Mouse (Mus musculus): Measurements from ENCODE around the gene Fam240b. TPM values are rescaled to one million over a fixed set of nuclear protein-coding genes. Genes with fewer than 3 reads are reported as not detected.
"Not testable (repeated sequence)": the region's sequence is repeated elsewhere in the genome, so short reads cannot be mapped to it uniquely, and the experiment has no call there.

Gene Fam240b
- polyA plus RNA-seq, 1 experiment from 2014 or later: not detected

GRCm38 (mm10) chr13:64479960-64480359, 17.6 kb downstream of the Fam240b start:
- 87% methylated on average over 3 of the region's 3 CpGs for WGBS
- H3K4me3 ChIP-seq (ENCODE audit: low read depth, low read length): no peak overlapping the region
- H3K27me3 ChIP-seq (ENCODE audit: control insufficient read depth, insufficient read depth, low read length): no peaks in the 10 kb centered on the region
- H3K27ac ChIP-seq (ENCODE audit: low read depth, low read length): no peak overlapping the region
- H3K4me2 ChIP-seq (ENCODE audit: low read depth): no peak overlapping the region
- no peak for DNase-seq (ENCODE audit: low spot score)
- ATAC-seq (ENCODE audit: insufficient read depth, low FRiP score, low TSS enrichment): no peak
- no peaks in the 10 kb centered on the region for H3K36me3 ChIP-seq (ENCODE audit: control insufficient read depth, insufficient read depth, low read length)
- H3K9me3 ChIP-seq (ENCODE audit: control insufficient read depth, low read length): no peaks in the 10 kb centered on the region
- no peak overlapping the region for H3K9ac ChIP-seq (ENCODE audit: low read length)
- H3K4me1 ChIP-seq (ENCODE audit: control insufficient read depth, insufficient read depth, low read length): no peaks in the 10 kb centered on the region

- ATAC-seq (ENCODE audit: insufficient read depth, low FRiP score, low TSS enrichment): no peak
- Histone ChIP-seq H3K9me3 (ENCODE audit: control insufficient read depth, low read length) (no peaks in the 10 kb centered on the region), H3K27ac (ENCODE audit: low read depth, low read length) (no peak overlapping the region), H3K4me1 (ENCODE audit: control insufficient read depth, insufficient read depth, low read length) (no peaks in the 10 kb centered on the region), H3K4me3 (ENCODE audit: low read depth, low read length) (no peak overlapping the region), H3K27me3 (ENCODE audit: control insufficient read depth, insufficient read depth, low read length) (no peaks in the 10 kb centered on the region), H3K4me2 (ENCODE audit: low read depth) (no peak overlapping the region), H3K9ac (ENCODE audit: low read length) (no peak overlapping the region), H3K36me3 (ENCODE audit: control insufficient read depth, insufficient read depth, low read length) (no peaks in the 10 kb centered on the region)
- 68% methylated on average over 4 of the region's 4 CpGs for WGBS
- DNase-seq (ENCODE audit: low spot score): no peak
Observed at GRCm38 (mm10) chr13:64477968-64478367, 19.6 kb downstream of the Fam240b start.

GRCm38 (mm10) chr13:64467886-64468285, 29.7 kb downstream of the Fam240b start:
- DNase-seq (ENCODE audit: low spot score): no peak
- WGBS: 84% methylated on average over 6 of the region's 6 CpGs
- no peak for ATAC-seq (ENCODE audit: insufficient read depth, low FRiP score, low TSS enrichment)

DNA sequence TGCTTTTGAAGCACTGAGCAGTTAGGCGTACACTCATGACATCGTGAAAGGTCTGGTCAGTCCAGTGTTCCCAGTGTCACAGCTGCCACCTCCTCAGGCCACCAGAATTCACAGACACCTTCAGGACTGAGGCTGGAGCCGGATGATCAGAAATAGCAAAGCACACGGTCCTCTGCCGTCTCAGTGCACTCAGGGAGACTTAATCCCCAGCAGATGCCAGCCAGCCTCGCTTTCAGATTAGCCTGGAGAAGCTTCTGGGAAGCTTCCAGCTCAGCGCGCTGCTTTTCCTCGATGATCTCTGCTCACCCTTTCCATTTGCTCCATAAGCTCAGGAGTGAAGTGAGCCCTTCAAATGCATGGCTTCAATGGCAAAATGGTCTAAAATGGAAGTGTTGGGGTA, 32.4 kb downstream of the Fam240b start:
- Histone ChIP-seq H3K9ac (ENCODE audit: low read length) (no peak overlapping the region), H3K4me2 (ENCODE audit: low read depth) (no peak overlapping the region), H3K36me3 (ENCODE audit: control insufficient read depth, insufficient read depth, low read length) (no peaks in the 10 kb centered on the region), H3K27ac (ENCODE audit: low read depth, low read length) (no peak overlapping the region), H3K4me1 (ENCODE audit: control insufficient read depth, insufficient read depth, low read length) (no peaks in the 10 kb centered on the region), H3K4me3 (ENCODE audit: low read depth, low read length) (no peak overlapping the region), H3K27me3 (ENCODE audit: control insufficient read depth, insufficient read depth, low read length) (no peaks in the 10 kb centered on the region), H3K9me3 (ENCODE audit: control insufficient read depth, low read length) (no peaks in the 10 kb centered on the region)
- DNase-seq (ENCODE audit: low spot score) (no peak), ATAC-seq (ENCODE audit: insufficient read depth, low FRiP score, low TSS enrichment) (no peak)
- 83% methylated on average over 9 of the region's 9 CpGs for WGBS

More at GRCm38 (mm10) chr13:64467886-64468285, 29.7 kb downstream of the Fam240b start:
- no peaks in the 10 kb centered on the region for H3K4me1 ChIP-seq (ENCODE audit: control insufficient read depth, insufficient read depth, low read length)
- no peak overlapping the region for H3K9ac ChIP-seq (ENCODE audit: low read length)
- H3K4me3 ChIP-seq (ENCODE audit: low read depth, low read length): no peak overlapping the region
- H3K9me3 ChIP-seq (ENCODE audit: control insufficient read depth, low read length): no peaks in the 10 kb centered on the region
- H3K27ac ChIP-seq (ENCODE audit: low read depth, low read length): no peak overlapping the region
- no peak overlapping the region for H3K4me2 ChIP-seq (ENCODE audit: low read depth)
- no peaks in the 10 kb centered on the region for H3K36me3 ChIP-seq (ENCODE audit: control insufficient read depth, insufficient read depth, low read length)
- H3K27me3 ChIP-seq (ENCODE audit: control insufficient read depth, insufficient read depth, low read length): no peaks in the 10 kb centered on the region

GRCm38 (mm10) chr13:64462581-64462980, 35.0 kb downstream of the Fam240b start:
- Histone ChIP-seq H3K27me3 (ENCODE audit: control insufficient read depth, insufficient read depth, low read length) (no peaks in the 10 kb centered on the region), H3K4me3 (ENCODE audit: low read depth, low read length) (no peak overlapping the region), H3K4me1 (ENCODE audit: control insufficient read depth, insufficient read depth, low read length) (no peaks in the 10 kb centered on the region), H3K9me3 (ENCODE audit: control insufficient read depth, low read length) (no peaks in the 10 kb centered on the region), H3K4me2 (ENCODE audit: low read depth) (no peak overlapping the region), H3K36me3 (ENCODE audit: control insufficient read depth, insufficient read depth, low read length) (no peaks in the 10 kb centered on the region), H3K9ac (ENCODE audit: low read length) (no peak overlapping the region), H3K27ac (ENCODE audit: low read depth, low read length) (no peak overlapping the region)
- ATAC-seq (ENCODE audit: insufficient read depth, low FRiP score, low TSS enrichment) (no peak), DNase-seq (ENCODE audit: low spot score) (no peak)
- 87% methylated on average over 2 of the region's 2 CpGs for WGBS

GRCm38 (mm10) chr13:64458181-64458580, 39.4 kb downstream of the Fam240b start:
- Histone ChIP-seq H3K4me3 (ENCODE audit: low read depth, low read length) (no peak overlapping the region), H3K9ac (ENCODE audit: low read length) (no peak overlapping the region), H3K9me3 (ENCODE audit: control insufficient read depth, low read length) (no peaks in the 10 kb centered on the region), H3K36me3 (ENCODE audit: control insufficient read depth, insufficient read depth, low read length) (no peaks in the 10 kb centered on the region), H3K27me3 (ENCODE audit: control insufficient read depth, insufficient read depth, low read length) (no peaks in the 10 kb centered on the region), H3K4me2 (ENCODE audit: low read depth) (no peak overlapping the region), H3K27ac (ENCODE audit: low read depth, low read length) (no peak overlapping the region), H3K4me1 (ENCODE audit: control insufficient read depth, insufficient read depth, low read length) (no peaks in the 10 kb centered on the region)
- no peak for ATAC-seq (ENCODE audit: insufficient read depth, low FRiP score, low TSS enrichment)
- WGBS: 92% methylated on average over 14 of the region's 14 CpGs
- DNase-seq (ENCODE audit: low spot score): no peak

DNA sequence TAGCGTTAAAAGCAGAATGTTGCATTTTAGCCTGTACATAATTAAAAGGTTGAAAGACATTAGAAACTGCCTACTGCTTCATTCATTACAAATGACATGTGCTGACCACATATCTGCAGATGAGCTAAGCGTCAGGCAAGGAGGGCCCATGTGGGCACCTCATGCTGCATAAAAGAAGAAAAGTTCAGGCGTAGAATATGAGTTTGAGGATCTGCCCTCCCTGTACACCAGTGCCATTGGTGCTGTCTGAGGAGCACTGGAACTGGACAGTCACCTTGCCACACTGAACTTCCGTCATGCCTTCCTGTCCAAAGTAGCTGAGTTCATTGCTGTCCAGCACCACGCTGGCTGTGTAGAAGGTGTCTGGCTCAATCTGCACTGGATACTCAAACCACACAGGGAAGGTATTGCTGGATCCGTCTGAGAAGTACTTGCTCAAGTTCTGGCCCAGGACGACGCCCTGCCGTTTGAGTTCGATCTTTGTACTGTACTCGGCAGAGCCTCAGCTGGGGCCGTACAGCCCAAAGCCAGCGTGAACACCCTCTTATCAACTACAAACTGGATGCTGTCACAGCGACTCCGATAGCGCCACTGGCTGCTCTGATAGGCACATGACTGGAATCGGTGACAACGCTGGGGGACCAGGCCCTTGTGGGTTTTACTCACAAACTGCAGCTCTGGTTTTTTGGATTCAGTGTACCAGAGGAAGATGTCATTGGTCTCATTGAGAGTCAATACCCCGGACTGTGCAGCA, 40.2 kb downstream of the Fam240b start:
- ATAC-seq (ENCODE audit: insufficient read depth, low FRiP score, low TSS enrichment); H3K4me1 ChIP-seq (ENCODE audit: control insufficient read depth, insufficient read depth, low read length); H3K4me2 ChIP-seq (ENCODE audit: low read depth); H3K36me3 ChIP-seq (ENCODE audit: control insufficient read depth, insufficient read depth, low read length); H3K9ac ChIP-seq (ENCODE audit: low read length); H3K27ac ChIP-seq (ENCODE audit: low read depth, low read length); H3K4me3 ChIP-seq (ENCODE audit: low read depth, low read length); DNase-seq (ENCODE audit: low spot score); H3K9me3 ChIP-seq (ENCODE audit: control insufficient read depth, low read length); H3K27me3 ChIP-seq (ENCODE audit: control insufficient read depth, insufficient read depth, low read length): not testable (repeated sequence)
- 92% methylated on average over 19 of the region's 19 CpGs for WGBS

GRCm38 (mm10) chr13:64450001-64450794, 47.4 kb downstream of the Fam240b start:
- no peak for ATAC-seq (ENCODE audit: insufficient read depth, low FRiP score, low TSS enrichment)
- Histone ChIP-seq H3K27me3 (ENCODE audit: control insufficient read depth, insufficient read depth, low read length) (no peaks in the 10 kb centered on the region), H3K9me3 (ENCODE audit: control insufficient read depth, low read length) (no peaks in the 10 kb centered on the region), H3K9ac (ENCODE audit: low read length) (no peak overlapping the region), H3K36me3 (ENCODE audit: control insufficient read depth, insufficient read depth, low read length) (no peaks in the 10 kb centered on the region), H3K4me2 (ENCODE audit: low read depth) (no peak overlapping the region), H3K4me1 (ENCODE audit: control insufficient read depth, insufficient read depth, low read length) (no peaks in the 10 kb centered on the region), H3K27ac (ENCODE audit: low read depth, low read length) (no peak overlapping the region), H3K4me3 (ENCODE audit: low read depth, low read length) (no peak overlapping the region)
- WGBS: 85% methylated on average over 7 of the region's 7 CpGs
- no peak for DNase-seq (ENCODE audit: low spot score)

- Histone ChIP-seq H3K36me3 (ENCODE audit: control insufficient read depth, insufficient read depth, low read length) (no peaks in the 10 kb centered on the region), H3K9ac (ENCODE audit: low read length) (no peak overlapping the region), H3K4me2 (ENCODE audit: low read depth) (no peak overlapping the region), H3K4me1 (ENCODE audit: control insufficient read depth, insufficient read depth, low read length) (no peaks in the 10 kb centered on the region), H3K9me3 (ENCODE audit: control insufficient read depth, low read length) (no peaks in the 10 kb centered on the region), H3K27ac (ENCODE audit: low read depth, low read length) (no peak overlapping the region), H3K4me3 (ENCODE audit: low read depth, low read length) (no peak overlapping the region), H3K27me3 (ENCODE audit: control insufficient read depth, insufficient read depth, low read length) (no peaks in the 10 kb centered on the region)
- no peak for DNase-seq (ENCODE audit: low spot score)
- no peak for ATAC-seq (ENCODE audit: insufficient read depth, low FRiP score, low TSS enrichment)
- 89% methylated on average over 5 of the region's 5 CpGs for WGBS
Observed at GRCm38 (mm10) chr13:64448729-64449128, 48.9 kb downstream of the Fam240b start.
